Mouse (Mus musculus) erythroid progenitor cell, adult 5-6 weeks (primary cell): Measurements from ENCODE around the gene Aif1l. TPM values are rescaled to one million over a fixed set of nuclear protein-coding genes. Genes with fewer than 3 reads are reported as not detected.

Source experiments
- ATAC-seq: replicated peaks from 2 replicates; pipeline ENCODE4 v1.8.0; 2016; ENCODE audit warnings: moderate number of reproducible peaks, mild to moderate bottlenecking, moderate TSS enrichment, inconsistent platforms; ENCODE audit not compliant: poor library complexity, low FRiP score, severe bottlenecking
- total RNA-seq, 2 experiments: library from RNA; stranded (forward) in 1 of 2; stranded (reverse) in 1 of 2; fragments of 150-400 nt in 1 of 2; fragments of 186-747, 209-891 nt in 1 of 2; gene quantifications; 2 replicates each; pipeline versions ENCODE4 v1.2.3 to v1.2.4; 2015 to 2017; ENCODE audit warnings: low replicate concordance in 2 of 2

Aif1l gene
- total RNA-seq, 2 experiments from 2014 or later = not detected

DNA sequence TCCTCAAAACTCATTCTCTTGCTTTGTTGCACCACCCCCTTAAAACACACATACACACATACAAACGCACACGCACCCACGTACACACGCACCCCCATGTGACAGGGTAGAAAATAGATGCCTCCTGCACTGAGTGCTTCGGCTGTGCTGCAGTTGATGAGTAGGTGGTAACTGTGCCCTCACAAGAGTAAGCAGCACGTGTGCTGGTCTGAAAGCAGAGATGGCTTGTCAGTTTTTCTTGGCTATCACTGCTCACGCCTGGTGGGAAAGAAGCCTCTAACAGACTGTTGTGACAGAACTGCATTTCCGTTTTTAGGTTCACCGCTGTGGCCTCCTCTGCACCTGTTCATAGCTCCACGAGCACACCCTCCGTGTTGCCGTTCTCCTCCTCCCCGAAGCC is 46.1 kb downstream of the Aif1l start:
- ATAC-seq = no peak

DNA sequence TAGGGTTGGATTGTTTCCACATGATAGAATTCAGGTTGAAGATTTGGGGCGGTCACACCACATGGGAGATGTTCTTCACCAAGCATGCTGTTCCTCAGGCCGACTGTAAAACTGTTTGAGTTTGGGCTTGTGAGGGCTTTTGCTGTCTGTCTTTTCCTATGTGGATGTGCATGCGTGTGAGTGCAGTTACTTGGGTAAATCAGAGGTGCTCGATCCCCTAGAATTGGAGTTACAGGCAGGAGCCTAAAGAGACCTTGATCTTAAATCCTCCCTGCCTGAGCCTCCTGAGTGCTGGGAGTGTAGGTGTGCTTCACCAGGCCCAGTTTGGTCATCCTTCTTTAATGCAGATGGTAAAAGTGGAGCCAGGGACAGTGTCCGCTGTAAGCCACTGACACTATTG is 47.6 kb downstream of the Aif1l start:
- ATAC-seq = no peak

GRCm38 (mm10) chr2:31998443-31998842 is 48.5 kb downstream of the Aif1l start:
- ATAC-seq = no peak

GRCm38 (mm10) chr2:32008311-32008710 is 58.4 kb downstream of the Aif1l start:
- no peak for ATAC-seq

DNA sequence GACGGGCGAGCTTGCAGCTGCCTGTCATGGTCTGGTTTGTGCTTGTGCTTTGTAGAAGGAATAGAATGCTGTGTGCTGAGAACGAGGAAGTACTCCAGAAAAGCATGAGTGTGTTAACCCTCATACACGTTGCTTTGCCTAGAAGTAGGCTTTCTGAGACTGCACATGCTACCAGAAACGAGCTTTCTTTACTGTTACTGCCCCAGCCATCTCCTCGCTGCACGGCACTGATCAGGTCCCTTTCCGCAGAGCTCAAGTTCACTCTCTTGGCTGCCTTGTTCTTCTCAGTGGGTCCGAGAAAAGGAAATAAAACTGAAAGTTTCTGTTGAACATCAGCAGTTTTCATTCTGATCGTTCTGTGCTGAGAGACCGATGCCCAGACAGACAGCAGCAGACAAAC is 58.8 kb downstream of the Aif1l start:
- no peak for ATAC-seq

DNA sequence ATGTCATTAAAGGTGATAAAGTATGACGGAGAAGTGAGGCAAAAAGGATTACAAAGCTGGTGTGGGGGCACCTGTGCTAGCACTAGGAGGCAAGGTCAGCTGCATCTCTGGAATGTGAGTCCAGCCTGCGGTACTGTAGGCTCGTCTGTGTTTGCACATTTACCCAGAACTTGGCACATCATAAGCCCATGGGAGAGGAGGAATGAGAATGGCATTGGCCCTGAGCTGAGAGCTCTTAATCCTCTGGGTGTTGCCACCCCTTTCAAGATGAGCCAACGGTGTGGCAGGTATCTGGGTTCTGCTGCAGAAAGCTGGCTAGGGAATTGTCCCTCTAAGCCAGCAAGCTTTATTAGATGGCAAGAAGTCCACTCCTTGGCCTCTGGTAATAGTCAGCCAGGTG is 69.8 kb downstream of the Aif1l start:
- ATAC-seq = no peak

- no peak for ATAC-seq
Measured at GRCm38 (mm10) chr2:32020229-32020628, 70.3 kb downstream of the Aif1l start.

Other genes starting within 250 kb of the Aif1l start
- gene Qrfp, start 139.6 kb upstream of the Aif1l start, total RNA-seq (2015; ENCODE audit: low replicate concordance) = not detected in 2 replicates
- not detected in 2 replicates for gene Qrfp, start 139.6 kb upstream of the Aif1l start, total RNA-seq (2017; ENCODE audit: low replicate concordance)
- gene Fibcd1, start 104.1 kb upstream of the Aif1l start, total RNA-seq (2015; ENCODE audit: low replicate concordance) = not detected in 2 replicates
- gene Fibcd1, start 104.1 kb upstream of the Aif1l start, total RNA-seq (2017; ENCODE audit: low replicate concordance) = not detected in 2 replicates
- gene Lamc3, start 62.8 kb upstream of the Aif1l start, total RNA-seq (2015; ENCODE audit: low replicate concordance) = not detected in 2 replicates
- not detected in 2 replicates for gene Lamc3, start 62.8 kb upstream of the Aif1l start, total RNA-seq (2017; ENCODE audit: low replicate concordance)
- 77.8 and 87.6 TPM in 2 replicates for gene Nup214, start 24.3 kb downstream of the Aif1l start, total RNA-seq (2015; ENCODE audit: low replicate concordance)
- gene Nup214, start 24.3 kb downstream of the Aif1l start, total RNA-seq (2017; ENCODE audit: low replicate concordance) = 31.2 and 39.5 TPM in 2 replicates
- gene Fam78a, start 134.7 kb downstream of the Aif1l start, total RNA-seq (2015; ENCODE audit: low replicate concordance) = 27.7 and 41.1 TPM in 2 replicates
- gene Fam78a, start 134.7 kb downstream of the Aif1l start, total RNA-seq (2017; ENCODE audit: low replicate concordance) = 48.4 and 75.5 TPM in 2 replicates
- not detected in 2 replicates for gene Plpp7, start 145.4 kb downstream of the Aif1l start, total RNA-seq (2015; ENCODE audit: low replicate concordance)
- gene Plpp7, start 145.4 kb downstream of the Aif1l start, total RNA-seq (2017; ENCODE audit: low replicate concordance) = 0.26 TPM in 1 of 2 replicates, not detected in the other
- 19.1 and 26.4 TPM in 2 replicates for gene Prrc2b, start 200.9 kb downstream of the Aif1l start, total RNA-seq (2015; ENCODE audit: low replicate concordance)
- gene Prrc2b, start 200.9 kb downstream of the Aif1l start, total RNA-seq (2017; ENCODE audit: low replicate concordance) = 11.1 and 25.3 TPM in 2 replicates